Mouse (Mus musculus) midbrain, embryonic 13.5 days (tissue): Measurements from ENCODE around the gene Taar6. TPM values are rescaled to one million over a fixed set of nuclear protein-coding genes. Genes with fewer than 3 reads are reported as not detected.

Source experiments
- polyA plus RNA-seq: library from polyadenylated mRNA; unstranded; fragments of >200 nt; fragmentation: Nextera tagmentation; extraction: Ambion mirVana; gene quantifications from 2 replicates; pipeline ENCODE4 v1.2.1, GENCODE M21; 2015

Gene Taar6
- polyA plus RNA-seq, 1 experiment from 2014 or later: not detected

Other genes starting within 250 kb of the Taar6 start
- 113 and 114 TPM in 2 replicates for gene Rps12, start 198.4 kb downstream of the Taar6 start, polyA plus RNA-seq
- 15.3 and 20.6 TPM in 2 replicates for gene Slc18b1, start 188.7 kb downstream of the Taar6 start, polyA plus RNA-seq
- gene Vnn3, start 134.2 kb downstream of the Taar6 start, polyA plus RNA-seq: not detected in 2 replicates
- gene Vnn1, start 91.0 kb downstream of the Taar6 start, polyA plus RNA-seq: 0.19 and 0.21 TPM in 2 replicates
- not detected in 2 replicates for gene Taar1, start 65.3 kb downstream of the Taar6 start, polyA plus RNA-seq
- not detected in 2 replicates for gene Taar2, start 47.1 kb downstream of the Taar6 start, polyA plus RNA-seq
- not detected in 2 replicates for gene Taar3, start 36.1 kb downstream of the Taar6 start, polyA plus RNA-seq
- gene Taar4, start 25.2 kb downstream of the Taar6 start, polyA plus RNA-seq: not detected in 2 replicates
- gene Taar5, start 14.9 kb downstream of the Taar6 start, polyA plus RNA-seq: not detected in 2 replicates
- gene Taar7a, start 7.8 kb upstream of the Taar6 start, polyA plus RNA-seq: not detected in 2 replicates
- gene Taar7b, start 14.3 kb upstream of the Taar6 start, polyA plus RNA-seq: not detected in 2 replicates
- not detected in 2 replicates for gene Taar7d, start 41.6 kb upstream of the Taar6 start, polyA plus RNA-seq
- not detected in 2 replicates for gene Taar7e, start 52.0 kb upstream of the Taar6 start, polyA plus RNA-seq
- not detected in 2 replicates for gene Taar7f, start 63.9 kb upstream of the Taar6 start, polyA plus RNA-seq
- not detected in 2 replicates for gene Taar8a, start 90.9 kb upstream of the Taar6 start, polyA plus RNA-seq
- gene Taar8b, start 106.6 kb upstream of the Taar6 start, polyA plus RNA-seq: not detected in 2 replicates
- not detected in 2 replicates for gene Taar8c, start 116.3 kb upstream of the Taar6 start, polyA plus RNA-seq
- gene Taar9, start 123.9 kb upstream of the Taar6 start, polyA plus RNA-seq: not detected in 2 replicates
- gene Stx7, start 163.7 kb upstream of the Taar6 start, polyA plus RNA-seq: 220 and 254 TPM in 2 replicates
- gene Moxd1, start 237.9 kb upstream of the Taar6 start, polyA plus RNA-seq: 0.67 and 1.3 TPM in 2 replicates